Mouse (Mus musculus): ENCODE measurements around the gene Prkaa2. TPM values are rescaled to one million over a fixed set of nuclear protein-coding genes. Genes with fewer than 3 reads are reported as not detected.

The Prkaa2 gene
- total RNA-seq, 1 experiment = 3.9 TPM

DNA sequence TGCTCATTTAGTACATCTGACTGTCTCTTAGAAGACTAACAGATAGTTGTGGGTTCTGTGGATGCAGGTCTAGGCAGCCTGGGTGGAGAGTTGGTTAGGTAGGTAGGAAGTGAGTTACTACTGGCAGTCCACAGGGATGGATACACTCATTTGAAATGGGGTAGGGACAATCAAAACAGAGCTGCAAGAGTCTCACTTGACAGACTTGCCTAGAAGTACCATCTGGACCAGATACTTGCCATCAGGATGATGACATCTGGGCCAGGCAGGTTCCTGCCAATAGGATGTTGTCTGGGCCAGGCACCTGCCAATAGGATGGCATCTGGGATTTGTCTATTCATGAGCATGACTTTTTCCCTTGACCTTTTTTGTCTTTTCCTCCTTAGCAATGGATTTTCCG, 108.0 kb downstream of the Prkaa2 start:
- TF ChIP-seq HCFC1 (IDR thresholded peaks at IDR 0.05; ENCODE audit: borderline replicate concordance, insufficient read depth, low read length) = no peak
- TF ChIP-seq CHD2 (IDR thresholded peaks at IDR 0.05; ENCODE audit: low read depth, low read length) = no peak
- TF ChIP-seq ZC3H11A (IDR thresholded peaks at IDR 0.05; ENCODE audit: borderline replicate concordance, low read depth, low read length) = no peak
- TF ChIP-seq ZNF384 (IDR thresholded peaks at IDR 0.05; ENCODE audit: low read depth, low read length) = no peak
- no peak for TF ChIP-seq MAFK (IDR thresholded peaks at IDR 0.05; ENCODE audit: insufficient read depth, low read depth, low read length)
- in situ Hi-C loops (cut with MboI; ENCODE audit: low sequenced_read_pairs in 2 of 2, unreplicated experiment in 2 of 2) = no loop called here
- no peak for DNase-seq (ENCODE audit: low read depth, low spot score)
- Histone ChIP-seq H3K9me3 (ENCODE audit: control insufficient read depth, insufficient read depth, low read depth, low read length) (no peaks in the 10 kb centered on the region), H3K36me3 (ENCODE audit: control insufficient read depth, insufficient read depth, low read length, poor library complexity, severe bottlenecking) (no peaks in the 10 kb centered on the region), H3K9ac (ENCODE audit: insufficient read depth, low read depth, low read length, poor library complexity, severe bottlenecking) (no peak overlapping the region), H3K27ac (ENCODE audit: insufficient read depth, low read depth, low read length, poor library complexity, severe bottlenecking) (no peak overlapping the region), H3K4me3 (ENCODE audit: insufficient read depth in 1 of 2, low read depth in 1 of 2, low read length in 2 of 2, poor library complexity in 1 of 2, severe bottlenecking in 1 of 2) (no peak overlapping the region), H3K4me1 (ENCODE audit: control insufficient read depth in 2 of 2, insufficient read depth in 2 of 2, low read length in 2 of 2, poor library complexity in 1 of 2) (no peaks in the 10 kb centered on the region)

DNA sequence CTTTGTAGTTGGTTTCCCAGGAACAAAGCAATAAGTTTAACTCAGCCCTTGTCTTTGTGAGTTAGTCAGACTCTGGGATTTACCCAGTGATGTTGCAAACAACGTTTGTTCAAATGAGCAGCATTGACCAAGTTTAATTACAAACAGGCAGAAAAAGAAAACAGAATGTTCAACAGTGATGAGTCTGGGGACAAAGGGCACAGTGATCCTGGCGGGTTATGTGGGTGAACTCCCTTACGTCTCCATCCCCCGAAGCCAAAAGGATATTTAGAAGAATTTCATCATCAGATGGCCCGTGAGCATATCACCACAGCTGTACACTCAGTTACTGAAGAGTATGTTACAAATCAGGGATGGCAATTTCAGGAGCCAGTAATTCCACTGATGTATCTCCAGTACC, 110.0 kb downstream of the Prkaa2 start:
- Histone ChIP-seq H3K9me3 (ENCODE audit: control insufficient read depth, insufficient read depth, low read depth, low read length) (no peaks in the 10 kb centered on the region), H3K4me1 (ENCODE audit: control insufficient read depth in 2 of 2, insufficient read depth in 2 of 2, low read length in 2 of 2, poor library complexity in 1 of 2) (no peaks in the 10 kb centered on the region), H3K27ac (ENCODE audit: insufficient read depth, low read depth, low read length, poor library complexity, severe bottlenecking) (no peak overlapping the region), H3K36me3 (ENCODE audit: control insufficient read depth, insufficient read depth, low read length, poor library complexity, severe bottlenecking) (no peaks in the 10 kb centered on the region), H3K9ac (ENCODE audit: insufficient read depth, low read depth, low read length, poor library complexity, severe bottlenecking) (no peak overlapping the region), H3K4me3 (ENCODE audit: insufficient read depth in 1 of 2, low read depth in 1 of 2, low read length in 2 of 2, poor library complexity in 1 of 2, severe bottlenecking in 1 of 2) (no peak overlapping the region)
- no peak for TF ChIP-seq ZC3H11A (IDR thresholded peaks at IDR 0.05; ENCODE audit: borderline replicate concordance, low read depth, low read length)
- TF ChIP-seq CHD2 (IDR thresholded peaks at IDR 0.05; ENCODE audit: low read depth, low read length) = no peak
- TF ChIP-seq HCFC1 (IDR thresholded peaks at IDR 0.05; ENCODE audit: borderline replicate concordance, insufficient read depth, low read length) = no peak
- no peak for TF ChIP-seq MAFK (IDR thresholded peaks at IDR 0.05; ENCODE audit: insufficient read depth, low read depth, low read length)
- no peak for TF ChIP-seq ZNF384 (IDR thresholded peaks at IDR 0.05; ENCODE audit: low read depth, low read length)
- in situ Hi-C loops (cut with MboI; ENCODE audit: low sequenced_read_pairs in 2 of 2, unreplicated experiment in 2 of 2) = no loop called here
- no peak for DNase-seq (ENCODE audit: low read depth, low spot score)

DNA sequence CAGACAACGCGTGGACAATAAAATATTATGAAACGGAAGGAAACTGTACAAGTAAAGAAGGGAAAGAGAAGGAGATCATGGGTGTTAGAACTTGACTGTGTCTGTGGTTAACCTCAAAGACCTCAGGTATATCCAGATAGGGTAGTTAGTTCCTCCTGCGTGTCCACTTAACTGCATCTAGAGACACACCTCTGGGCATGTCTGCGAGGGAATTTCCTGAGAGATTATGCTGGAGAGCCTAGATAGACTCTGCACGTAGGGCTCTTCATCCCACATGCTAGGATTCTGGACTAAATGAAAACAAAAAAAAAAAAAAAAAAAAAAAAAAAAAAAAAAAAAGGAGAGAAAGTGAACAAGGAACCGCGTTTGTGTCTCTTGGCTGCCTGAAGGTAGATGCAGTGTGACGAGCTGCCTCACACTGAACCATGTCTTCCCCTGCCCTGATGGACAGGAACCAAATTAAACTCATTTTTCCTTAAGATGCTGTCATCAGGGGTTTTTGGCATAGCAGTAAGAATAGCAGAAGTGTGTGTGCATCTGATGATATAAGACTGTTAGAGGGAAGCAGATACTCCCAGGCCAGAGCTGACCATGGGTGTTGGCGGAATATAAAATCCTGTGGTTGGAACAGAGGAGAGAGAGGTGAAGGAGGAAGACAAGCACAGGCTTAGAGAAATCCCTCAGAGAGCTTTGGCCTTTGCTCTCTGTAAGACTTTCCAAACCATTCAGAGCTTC, 116.4 kb downstream of the Prkaa2 start:
- Histone ChIP-seq H3K36me3 (ENCODE audit: control insufficient read depth, insufficient read depth, low read length, poor library complexity, severe bottlenecking) (no peaks in the 10 kb centered on the region), H3K9me3 (ENCODE audit: control insufficient read depth, insufficient read depth, low read depth, low read length) (no peaks in the 10 kb centered on the region), H3K9ac (ENCODE audit: insufficient read depth, low read depth, low read length, poor library complexity, severe bottlenecking) (no peak overlapping the region), H3K4me1 (ENCODE audit: control insufficient read depth in 2 of 2, insufficient read depth in 2 of 2, low read length in 2 of 2, poor library complexity in 1 of 2) (no peaks in the 10 kb centered on the region), H3K4me3 (ENCODE audit: insufficient read depth in 1 of 2, low read depth in 1 of 2, low read length in 2 of 2, poor library complexity in 1 of 2, severe bottlenecking in 1 of 2) (no peak overlapping the region), H3K27ac (ENCODE audit: insufficient read depth, low read depth, low read length, poor library complexity, severe bottlenecking) (no peak overlapping the region)
- no peak for TF ChIP-seq ZNF384 (IDR thresholded peaks at IDR 0.05; ENCODE audit: low read depth, low read length)
- no peak for TF ChIP-seq ZC3H11A (IDR thresholded peaks at IDR 0.05; ENCODE audit: borderline replicate concordance, low read depth, low read length)
- no peak for TF ChIP-seq HCFC1 (IDR thresholded peaks at IDR 0.05; ENCODE audit: borderline replicate concordance, insufficient read depth, low read length)
- TF ChIP-seq CHD2 (IDR thresholded peaks at IDR 0.05; ENCODE audit: low read depth, low read length) = no peak
- TF ChIP-seq MAFK (IDR thresholded peaks at IDR 0.05; ENCODE audit: insufficient read depth, low read depth, low read length) = no peak
- in situ Hi-C loops (cut with MboI; ENCODE audit: low sequenced_read_pairs in 2 of 2, unreplicated experiment in 2 of 2) = no loop called here
- DNase-seq (ENCODE audit: low read depth, low spot score) = no peak

DNA sequence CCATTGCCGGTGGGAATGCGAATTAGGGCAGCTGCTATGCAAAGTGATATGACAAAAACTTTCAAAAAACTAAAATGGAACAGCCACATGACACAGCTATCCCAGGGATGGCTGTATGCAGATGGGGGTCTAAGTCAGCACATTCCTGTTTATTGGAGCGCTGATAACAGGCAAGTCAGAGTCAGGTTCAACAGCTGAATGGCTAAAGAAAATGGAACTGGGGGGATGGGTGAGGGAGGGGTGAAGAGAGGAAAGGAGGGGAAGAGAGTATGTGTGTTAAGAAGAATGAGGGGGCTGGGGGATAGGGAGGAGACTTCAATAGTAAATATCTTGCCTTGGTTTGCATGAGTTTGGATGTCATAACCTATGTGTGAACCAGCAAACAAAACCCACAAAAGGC, 117.4 kb downstream of the Prkaa2 start:
- in situ Hi-C loops (cut with MboI; ENCODE audit: low sequenced_read_pairs in 2 of 2, unreplicated experiment in 2 of 2) = no loop called here
- H3K4me1 ChIP-seq (ENCODE audit: control insufficient read depth in 2 of 2, insufficient read depth in 2 of 2, low read length in 2 of 2, poor library complexity in 1 of 2) = no peaks in the 10 kb centered on the region
- no peak overlapping the region for H3K27ac ChIP-seq (ENCODE audit: insufficient read depth, low read depth, low read length, poor library complexity, severe bottlenecking)
- no peaks in the 10 kb centered on the region for H3K36me3 ChIP-seq (ENCODE audit: control insufficient read depth, insufficient read depth, low read length, poor library complexity, severe bottlenecking)
- no peak for DNase-seq (ENCODE audit: low read depth, low spot score)
- H3K4me3 ChIP-seq (ENCODE audit: insufficient read depth in 1 of 2, low read depth in 1 of 2, low read length in 2 of 2, poor library complexity in 1 of 2, severe bottlenecking in 1 of 2) = no peak overlapping the region
- no peaks in the 10 kb centered on the region for H3K9me3 ChIP-seq (ENCODE audit: control insufficient read depth, insufficient read depth, low read depth, low read length)
- TF ChIP-seq HCFC1 (IDR thresholded peaks at IDR 0.05; ENCODE audit: borderline replicate concordance, insufficient read depth, low read length) = no peak
- TF ChIP-seq CHD2 (IDR thresholded peaks at IDR 0.05; ENCODE audit: low read depth, low read length) = no peak
- no peak for TF ChIP-seq ZC3H11A (IDR thresholded peaks at IDR 0.05; ENCODE audit: borderline replicate concordance, low read depth, low read length)
- no peak overlapping the region for H3K9ac ChIP-seq (ENCODE audit: insufficient read depth, low read depth, low read length, poor library complexity, severe bottlenecking)

All from ES-E14 (cell line).